Mouse (Mus musculus): ENCODE data around the gene Taf1d.

GRCm38 (mm10) chr9:15288402-15288801, 17.6 kb upstream of the Taf1d start:
- no peak for TF ChIP-seq CTCF (IDR thresholded peaks at IDR 0.05)
- no peak for TF ChIP-seq EP300 (IDR thresholded peaks at IDR 0.05)

All from lung, postnatal 0 days (tissue).